Mouse (Mus musculus) hindbrain, embryonic 10.5 days (tissue): ENCODE measurements around the gene Alg9. TPM values are rescaled to one million over a fixed set of nuclear protein-coding genes. Genes with fewer than 3 reads are reported as not detected.

Source experiments
- DNase-seq: peaks from one replicate; pipeline ENCODE4 v3.0.0-alpha.2; 2017; ENCODE audit warnings: low spot score
- H3K27ac ChIP-seq: fragments of 300-500 bp; sonication (generic); 2 replicates; pipeline ENCODE4 v1.5.1; 2016; ENCODE audit warnings: mild to moderate bottlenecking, moderate library complexity
- H3K27me3 ChIP-seq: fragments of 300-500 bp; sonication (generic); 2 replicates; pipeline ENCODE4 v1.6.1; 2016; ENCODE audit warnings: mild to moderate bottlenecking; ENCODE audit not compliant: poor library complexity, insufficient read depth, severe bottlenecking
- H3K36me3 ChIP-seq: fragments of 300-500 bp; sonication (generic); 2 replicates; pipeline ENCODE4 v1.6.1; 2016; ENCODE audit warnings: mild to moderate bottlenecking, moderate library complexity
- H3K4me1 ChIP-seq: fragments of 300-500 bp; sonication (generic); replicated peaks from 2 replicates; pipeline ENCODE4 v1.6.1; 2016; ENCODE audit warnings: mild to moderate bottlenecking
- H3K4me3 ChIP-seq: fragments of 300-500 bp; sonication (generic); 2 replicates; pipeline ENCODE4 v1.5.1; 2016; ENCODE audit warnings: mild to moderate bottlenecking, moderate library complexity
- H3K9me3 ChIP-seq: fragments of 300-500 bp; sonication (generic); 2 replicates; pipeline ENCODE4 v1.6.1; 2016; ENCODE audit warnings: mild to moderate bottlenecking, moderate library complexity
- WGBS: fragments of 180-500 bp; shearing (Covaris S2); methylation state at CpG from one replicate; pipeline ENCODE4 v1.1.7; 2016; 5-methylcytosine and 5-hydroxymethylcytosine counted together
- polyA plus RNA-seq: library from polyadenylated mRNA; unstranded; fragments of >200 nt; fragmentation: Nextera tagmentation; extraction: Ambion mirVana; gene quantifications from 2 replicates; pipeline ENCODE4 v1.2.1, GENCODE M21; 2016

Gene Alg9
- polyA plus RNA-seq = 40.0 and 42.5 TPM in 2 replicates

DNA sequence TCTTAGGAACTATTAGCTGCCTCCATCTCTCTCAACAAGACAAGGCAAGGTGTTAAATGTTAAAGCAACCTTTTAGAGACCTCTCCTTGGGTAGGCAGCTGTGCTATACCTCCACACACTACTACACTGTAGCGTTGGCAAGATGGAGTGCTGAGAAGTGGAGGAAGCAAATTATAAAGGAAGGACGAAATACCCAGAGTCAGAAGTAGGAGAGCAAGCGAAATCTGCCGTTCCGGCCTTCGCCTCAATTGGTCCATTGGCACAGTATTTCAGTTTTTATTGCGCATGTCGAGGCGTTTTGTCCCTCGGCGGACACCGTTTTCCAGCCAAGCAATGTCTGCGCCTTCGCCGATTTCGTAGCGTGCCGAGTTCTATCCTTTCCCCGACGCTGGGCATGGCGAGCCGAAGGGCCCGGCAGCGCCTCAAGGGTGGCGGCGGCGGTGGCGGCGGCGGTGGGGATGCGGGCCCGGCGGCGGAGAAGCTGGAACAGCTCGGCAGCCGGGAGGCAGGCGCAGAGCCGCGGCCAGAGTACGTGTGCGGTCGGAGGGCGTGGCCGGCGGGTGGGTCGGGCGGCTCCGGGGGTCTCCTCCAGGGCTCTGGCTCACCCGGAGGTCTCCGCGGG, at the start of gene Alg9, which contains the start of gene 1110032A03Rik:
Gene Alg9, plus strand, starts transcription at position 29 of the 622 bp plus-strand sequence.
Gene 1110032A03Rik, minus strand, starts transcription at position 530 of the 622 bp plus-strand sequence.
- Histone ChIP-seq H3K4me1 (peaks cover 24% of the 10 kb centered on the region), H3K9me3 (no peaks in the 10 kb centered on the region), H3K27me3 (no peaks in the 10 kb centered on the region), H3K4me3 (peak within 1 kb of the TSS; percentile 97), H3K27ac (peak within 1 kb of the TSS; percentile 95), H3K36me3 (peaks cover 37% of the 10 kb centered on the region)
- peak; percentile 90 for DNase-seq
- under 1% methylated on average over 51 of the region's 51 CpGs for WGBS

GRCm38 (mm10) chr9:50725921-50726590, 48.8 kb upstream of the Alg9 start:
- Histone ChIP-seq H3K27me3 (peaks cover 21% of the 10 kb centered on the region), H3K27ac (peak overlapping the region; percentile 93), H3K9me3 (no peaks in the 10 kb centered on the region), H3K36me3 (no peaks in the 10 kb centered on the region), H3K4me3 (peak overlapping the region; percentile 71), H3K4me1 (peaks cover 74% of the 10 kb centered on the region)
- WGBS = 39% methylated on average over 8 of the region's 8 CpGs
- DNase-seq = peak; percentile 51

DNA sequence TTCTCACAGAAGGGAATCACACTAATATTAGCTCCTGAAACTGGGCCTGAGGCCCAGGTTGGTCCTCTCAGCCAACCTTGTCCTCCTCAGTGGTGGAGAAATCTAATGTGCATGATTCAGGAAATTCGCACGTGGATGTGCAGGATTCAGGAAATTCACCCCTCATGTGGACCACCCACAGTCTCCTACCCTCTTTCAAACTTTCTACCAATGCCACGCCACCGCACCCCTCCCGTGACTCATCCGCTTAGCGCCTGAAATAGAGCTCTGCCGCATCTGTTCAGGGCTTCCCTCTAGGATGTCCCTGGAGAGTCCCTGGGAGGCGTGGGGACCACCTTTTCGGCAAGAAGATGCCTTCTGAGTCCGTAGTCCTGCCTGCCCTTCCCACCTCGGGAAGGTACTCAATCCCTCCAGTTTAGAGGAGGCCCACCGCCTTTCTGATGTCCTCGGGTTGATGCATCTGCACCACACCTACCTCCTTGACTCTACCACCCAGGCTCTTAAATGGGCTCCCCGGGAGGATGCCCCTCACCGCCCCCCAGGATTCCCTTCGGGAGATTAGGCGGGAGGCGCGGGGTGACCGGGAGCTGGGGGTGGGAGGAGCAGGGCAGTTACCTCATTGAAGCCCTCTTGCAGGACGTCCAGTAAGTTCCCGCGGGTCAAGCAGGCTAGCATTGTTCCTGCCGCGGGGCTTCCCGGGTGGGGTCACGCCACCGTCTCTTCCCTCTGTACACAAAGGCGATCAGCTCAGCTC, 47.5 kb upstream of the Alg9 start:
- peaks cover 21% of the 10 kb centered on the region for H3K27me3 ChIP-seq
- WGBS = 3% methylated on average over 30 of the region's 30 CpGs
- H3K27ac ChIP-seq = peak overlapping the region; percentile 93
- peaks cover 71% of the 10 kb centered on the region for H3K4me1 ChIP-seq
- peak overlapping the region; percentile 71 for H3K4me3 ChIP-seq
- DNase-seq = peak; percentile 46
- H3K9me3 ChIP-seq = no peaks in the 10 kb centered on the region
- no peaks in the 10 kb centered on the region for H3K36me3 ChIP-seq

DNA sequence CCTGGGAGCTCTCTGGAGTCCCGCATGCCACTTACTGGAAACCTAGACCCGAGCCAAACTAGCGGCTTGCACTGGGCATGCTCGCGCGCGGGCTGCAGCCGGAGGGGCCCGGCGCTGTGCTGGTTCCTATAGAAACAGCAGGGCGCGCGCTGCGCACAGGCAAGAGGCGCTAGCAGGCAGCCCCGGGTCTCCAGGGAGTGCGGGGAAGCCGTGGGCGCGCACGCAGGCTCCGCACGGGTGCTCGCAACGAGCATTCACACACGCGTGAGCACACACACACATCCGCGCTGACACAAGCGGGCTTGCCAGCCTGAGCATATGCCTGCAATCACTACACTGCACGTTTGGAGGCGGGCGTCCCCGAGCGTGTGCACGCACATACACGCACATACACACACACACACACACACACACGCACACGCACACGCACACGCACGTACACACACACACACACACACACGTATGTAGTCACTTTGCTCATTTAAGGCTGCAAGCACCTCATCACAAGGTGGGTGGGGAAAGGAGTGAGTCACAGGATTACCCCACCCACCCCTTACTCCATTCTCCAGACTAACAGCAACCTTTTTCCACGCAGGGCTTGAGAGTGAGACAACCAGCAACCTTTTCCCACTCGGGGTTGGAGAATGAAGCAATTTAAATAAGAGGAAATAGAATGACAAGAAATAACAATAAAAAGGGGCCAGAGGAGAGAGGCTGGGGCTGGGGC, 46.7 kb upstream of the Alg9 start:
- peak overlapping the region; percentile 71 for H3K4me3 ChIP-seq
- no peaks in the 10 kb centered on the region for H3K36me3 ChIP-seq
- H3K9me3 ChIP-seq = no peaks in the 10 kb centered on the region
- H3K4me1 ChIP-seq = peaks cover 74% of the 10 kb centered on the region
- WGBS = under 1% methylated on average over 45 of the region's 45 CpGs
- peak; percentile 88 for DNase-seq
- peak overlapping the region; percentile 93 for H3K27ac ChIP-seq
- H3K27me3 ChIP-seq = peaks cover 21% of the 10 kb centered on the region

DNA sequence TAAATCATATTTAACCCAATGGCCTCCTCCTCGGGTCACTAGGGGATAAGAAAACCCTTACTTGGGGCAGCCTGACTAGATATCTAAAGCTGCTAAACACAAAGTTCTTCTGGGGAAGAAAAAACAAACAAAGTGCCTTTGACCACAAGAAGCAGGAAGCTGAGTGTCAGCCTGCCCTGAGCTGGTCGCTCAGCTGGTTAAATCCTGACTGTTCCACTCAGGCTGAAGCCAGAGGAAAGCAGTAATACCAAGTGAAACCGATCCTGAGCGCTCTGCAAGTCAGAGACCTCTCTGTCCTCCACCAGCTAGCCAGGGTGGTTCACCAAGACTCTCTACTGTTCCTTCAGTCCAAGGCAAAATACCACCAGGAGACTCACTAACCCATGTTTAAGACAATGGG, 45.2 kb upstream of the Alg9 start:
- peaks cover 69% of the 10 kb centered on the region for H3K4me1 ChIP-seq
- H3K36me3 ChIP-seq = no peaks in the 10 kb centered on the region
- WGBS = 52% methylated on average over 4 of the region's 4 CpGs
- no peak overlapping the region for H3K4me3 ChIP-seq
- H3K27ac ChIP-seq = no peak overlapping the region
- peaks cover 19% of the 10 kb centered on the region for H3K27me3 ChIP-seq
- no peaks in the 10 kb centered on the region for H3K9me3 ChIP-seq
- DNase-seq = no peak

DNA sequence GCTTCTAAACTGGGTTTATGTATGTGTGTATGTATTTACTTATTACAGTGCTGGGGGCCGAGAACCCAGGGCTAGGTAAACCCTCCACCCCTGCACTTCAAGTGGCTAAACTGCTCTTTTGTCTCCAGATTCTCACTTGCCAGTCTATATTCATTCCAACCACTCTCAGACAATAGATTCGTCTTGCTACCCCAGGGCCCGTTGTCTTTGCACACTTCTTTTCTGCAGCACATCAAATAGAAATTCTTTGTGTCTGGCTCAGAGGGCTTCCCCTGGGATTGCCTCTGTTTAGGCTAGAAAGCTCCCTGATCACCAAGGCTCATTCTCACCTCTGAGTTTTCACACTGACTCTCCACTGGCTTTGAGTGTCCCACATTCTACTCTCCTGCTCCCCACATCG, 42.3 kb upstream of the Alg9 start:
- peak overlapping the region; percentile 74 for H3K27ac ChIP-seq
- no peaks in the 10 kb centered on the region for H3K9me3 ChIP-seq
- peaks cover 44% of the 10 kb centered on the region for H3K4me1 ChIP-seq
- peaks cover 22% of the 10 kb centered on the region for H3K27me3 ChIP-seq
- DNase-seq = peak; percentile 40
- WGBS = 9% methylated on average over 4 of the region's 4 CpGs
- no peak overlapping the region for H3K4me3 ChIP-seq
- no peaks in the 10 kb centered on the region for H3K36me3 ChIP-seq

DNA sequence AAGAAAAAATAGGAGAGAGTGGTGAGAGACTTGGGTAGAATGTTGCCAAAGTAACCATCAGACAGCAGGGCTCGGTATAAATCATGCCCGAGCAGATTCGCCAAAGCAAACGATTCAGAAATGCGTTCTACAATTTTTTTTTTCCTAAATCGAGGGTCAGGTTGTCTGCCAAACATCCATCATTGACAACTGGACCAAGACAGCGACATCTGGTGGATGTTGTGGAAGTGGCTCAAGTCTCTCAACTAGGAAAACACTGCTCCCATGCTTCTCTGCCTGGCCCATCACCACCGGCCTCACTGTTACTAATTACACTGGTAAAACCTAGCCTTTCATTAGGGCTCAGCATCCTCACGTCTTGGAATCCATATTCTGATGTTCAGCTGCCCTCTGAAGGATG, 39.8 kb upstream of the Alg9 start:
- peaks cover 35% of the 10 kb centered on the region for H3K4me1 ChIP-seq
- WGBS = 11% methylated on average over 9 of the region's 9 CpGs
- DNase-seq = peak; percentile 55
- no peaks in the 10 kb centered on the region for H3K36me3 ChIP-seq
- H3K9me3 ChIP-seq = no peaks in the 10 kb centered on the region
- no peak overlapping the region for H3K27ac ChIP-seq
- H3K27me3 ChIP-seq = peaks cover 18% of the 10 kb centered on the region
- no peak overlapping the region for H3K4me3 ChIP-seq

- Histone ChIP-seq H3K4me3 (peak within 1 kb of the TSS; percentile 49), H3K27ac (peak within 1 kb of the TSS; percentile 30; the same call in 1 of the 2 replicates), H3K4me1 (peaks cover 12% of the 10 kb centered on the region), H3K27me3 (peaks cover 13% of the 10 kb centered on the region), H3K36me3 (no peaks in the 10 kb centered on the region), H3K9me3 (no peaks in the 10 kb centered on the region)
- WGBS = 14% methylated on average over 36 of the region's 36 CpGs
- DNase-seq = peak; percentile 93
Measured at GRCm38 (mm10) chr9:50738914-50739870, 35.6 kb upstream of the Alg9 start, which contains the start of gene Dixdc1. Gene Dixdc1, minus strand, starts transcription at chr9:50739517.

GRCm38 (mm10) chr9:50740867-50741784, 33.7 kb upstream of the Alg9 start:
- WGBS = 89% methylated on average over 14 of the region's 14 CpGs
- no peaks in the 10 kb centered on the region for H3K36me3 ChIP-seq
- H3K9me3 ChIP-seq = no peaks in the 10 kb centered on the region
- peaks cover 16% of the 10 kb centered on the region for H3K4me1 ChIP-seq
- H3K27me3 ChIP-seq = peaks cover 29% of the 10 kb centered on the region
- H3K4me3 ChIP-seq = no peak overlapping the region
- DNase-seq = no peak
- no peak overlapping the region for H3K27ac ChIP-seq

- Histone ChIP-seq H3K36me3 (no peaks in the 10 kb centered on the region), H3K9me3 (no peaks in the 10 kb centered on the region), H3K4me3 (no peak overlapping the region), H3K27ac (no peak overlapping the region), H3K27me3 (peaks cover 40% of the 10 kb centered on the region), H3K4me1 (peaks cover 22% of the 10 kb centered on the region)
- whole genome bisulfite sequencing = 88% methylated on average over 3 of the region's 3 CpGs
- no peak for DNase-seq
Measured at GRCm38 (mm10) chr9:50742261-50742660, 32.6 kb upstream of the Alg9 start.

DNA sequence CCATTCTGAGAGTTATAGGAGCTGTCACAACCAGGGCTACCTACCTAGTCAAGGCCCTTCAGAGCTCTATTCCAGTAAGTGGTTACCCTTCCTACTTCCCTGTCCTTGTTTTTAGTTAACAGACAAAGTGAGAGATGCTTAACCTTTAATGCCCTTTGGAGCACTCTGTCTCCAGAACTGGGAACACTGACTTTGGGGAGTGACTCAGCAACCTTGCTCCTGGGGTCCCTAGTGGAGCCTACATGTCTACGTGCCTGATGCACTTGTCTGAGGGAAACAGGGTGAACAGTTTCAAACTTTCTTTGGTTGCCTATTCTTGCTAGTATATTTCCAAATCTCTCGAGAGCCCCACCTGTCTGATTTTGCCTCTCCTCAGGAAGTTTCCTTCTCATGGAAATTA, 32.1 kb upstream of the Alg9 start:
- Histone ChIP-seq H3K4me1 (peaks cover 22% of the 10 kb centered on the region), H3K9me3 (no peaks in the 10 kb centered on the region), H3K27ac (no peak overlapping the region), H3K36me3 (no peaks in the 10 kb centered on the region), H3K27me3 (peaks cover 35% of the 10 kb centered on the region), H3K4me3 (no peak overlapping the region)
- 72% methylated on average over 2 of the region's 2 CpGs for WGBS
- DNase-seq = no peak
